9 mouse cellular contexts compared by ENCODE assay signal in genomic region chr15:85867696-85868095, GRCm38 (mm10). TPM values are rescaled to one million over a fixed set of nuclear protein-coding genes. Genes with fewer than 3 reads are reported as not detected.
DNase-seq lines count a peak whose midpoint lies in the region; ATAC-seq and TF ChIP-seq lines count a peak whose summit lies in the region.
"Had no signal": no experiment of that assay in that cellular context is flagged by ENCODE, and none has a peak within 500 bp of the region (broad histone marks: within the 10 kb centered on the region; RNA-seq: fewer than 3 reads in every experiment).

No protein-coding gene starts in this region.

- H3K27ac ChIP-seq in heart, embryonic 12.5 days (ENCODE audit: poor library complexity, severe bottlenecking), result no peak overlapping the region
- H3K27ac ChIP-seq in forebrain, embryonic 11.5 days (ENCODE audit: low read depth, low read length), result no peak overlapping the region
- H3K27ac ChIP-seq in left cerebral cortex, adult 2 months, result no peak overlapping the region

- no peak overlapping the region for H3K4me3 ChIP-seq in heart, embryonic 12.5 days
- no peak overlapping the region for H3K4me3 ChIP-seq in forebrain, embryonic 11.5 days (ENCODE audit: low read depth, low read length)
- H3K4me3 ChIP-seq in left cerebral cortex, adult 2 months, result no peak overlapping the region
- H3K4me3 ChIP-seq: megakaryocyte, embryonic 14.5 days had no signal

- no peaks in the 10 kb centered on the region for H3K9me3 ChIP-seq in heart, embryonic 12.5 days (replicated peaks)
- no peaks in the 10 kb centered on the region for H3K9me3 ChIP-seq in forebrain, embryonic 11.5 days (ENCODE audit: control insufficient read depth, low read length)
- H3K9me3 ChIP-seq: megakaryocyte, embryonic 14.5 days had no signal

- 54% methylated on average over 6 of the region's 6 CpGs for WGBS in heart, embryonic 12.5 days
- WGBS in forebrain, embryonic 11.5 days, result 56% methylated on average over 6 of the region's 6 CpGs

- intact Hi-C loops in left cerebral cortex, adult 2 months (cut with DNase I), result loop anchor here (1.0 to 5.0 kb wide), 3 partner anchors 151 to 270 kb away; no protein-coding TSS in a partner anchor

- peak; percentile 95 for TF ChIP-seq CTCF in left cerebral cortex, adult 2 months (IDR thresholded peaks at IDR 0.05)

- H3K4me1 ChIP-seq in heart, embryonic 12.5 days (replicated peaks), result no peaks in the 10 kb centered on the region
- no peaks in the 10 kb centered on the region for H3K4me1 ChIP-seq in forebrain, embryonic 11.5 days (replicated peaks; ENCODE audit: control insufficient read depth, insufficient read depth, low read length)

- peaks cover 94% of the 10 kb centered on the region for H3K36me3 ChIP-seq in heart, embryonic 12.5 days
- peaks cover 12% of the 10 kb centered on the region; the same call in 1 of the 2 replicates for H3K36me3 ChIP-seq in forebrain, embryonic 11.5 days (ENCODE audit: control insufficient read depth, insufficient read depth, low read length)

- H3K27me3 ChIP-seq in heart, embryonic 12.5 days (replicated peaks), result no peaks in the 10 kb centered on the region
- no peaks in the 10 kb centered on the region for H3K27me3 ChIP-seq in forebrain, embryonic 11.5 days (ENCODE audit: control insufficient read depth, insufficient read depth, low read length)
- H3K27me3 ChIP-seq: megakaryocyte, embryonic 14.5 days had no signal

- ATAC-seq in heart, embryonic 12.5 days (ENCODE audit: insufficient number of reproducible peaks, low FRiP score), result no peak
- no peak for ATAC-seq in forebrain, embryonic 11.5 days (replicated peaks; ENCODE audit: low FRiP score)
- ATAC-seq in megakaryocyte-erythroid progenitor cell, adult 5-6 weeks (replicated peaks; ENCODE audit: low FRiP score, low TSS enrichment, poor library complexity, severe bottlenecking), result peak; percentile 84

- H3K9ac ChIP-seq in heart, embryonic 12.5 days, result no peak overlapping the region
- H3K9ac ChIP-seq in forebrain, embryonic 11.5 days (ENCODE audit: low read length), result no peak overlapping the region

- H3K4me2 ChIP-seq in heart, embryonic 12.5 days, result no peak overlapping the region
- no peak overlapping the region for H3K4me2 ChIP-seq in forebrain, embryonic 11.5 days (ENCODE audit: low read depth, low read length, severe bottlenecking)

- peak; percentile 70 to 86 for DNase-seq in heart, adult 18-20 months
- DNase-seq in c-Kit-positive CD71-negative TER-119-negative erythroid progenitor cells, embryonic 14.5 days (ENCODE audit: low read depth), result peak; percentile 67
- peak; percentile 79 for DNase-seq in forebrain, embryonic 11.5 days (ENCODE audit: low spot score)
- DNase-seq in heart, postnatal 4 days, result peak; percentile 82
- DNase-seq in left cerebral cortex, adult 2 months (ENCODE audit: extremely low spot score in 1 of 2, low spot score in 2 of 2), result peak; percentile 68 to 73
- peak; percentile 51 to 77 for DNase-seq in spleen, postnatal 10 days (ENCODE audit: low spot score in 2 of 2)

RNA-seq across cellular contexts. Expression of gene Gtse1, which starts 8.2 kb away (rescaled TPM):
- total RNA-seq in heart, adult 18-20 months (2021), result under 1 TPM; 0.54 to 0.60 TPM
- polyA plus RNA-seq in heart, embryonic 12.5 days (2016; fragmentation: Nextera tagmentation; extraction: Ambion mirVana), result 31.6 and 32.4 TPM in 2 replicates
- polyA plus RNA-seq in forebrain, embryonic 11.5 days (2014; fragmentation: Nextera tagmentation; extraction: Ambion mirVana), result 60.8 and 62.7 TPM in 2 replicates
- 10 to 100 TPM; 15.2 to 16.9 TPM for total RNA-seq in heart, postnatal 4 days (2021)
- under 1 TPM; 0.25 to 0.33 TPM for total RNA-seq in left cerebral cortex, adult 2 months (2021)
- total RNA-seq in megakaryocyte-erythroid progenitor cell, adult 5-6 weeks (2014; fragmentation: Nextera tagmentation), result 20.8 and 23.9 TPM in 2 replicates
- total RNA-seq in megakaryocyte-erythroid progenitor cell, adult 5-6 weeks (2017), result 10.9 and 23.2 TPM in 2 replicates

RNA-seq across cellular contexts. Expression of gene Trmu, which starts 11.4 kb away (rescaled TPM):
- 10 to 100 TPM; 15.1 to 15.2 TPM for total RNA-seq in heart, adult 18-20 months (2021)
- polyA plus RNA-seq in heart, embryonic 12.5 days (2016; fragmentation: Nextera tagmentation; extraction: Ambion mirVana), result 29.9 and 30.1 TPM in 2 replicates
- 35.7 and 38.6 TPM in 2 replicates for polyA plus RNA-seq in forebrain, embryonic 11.5 days (2014; fragmentation: Nextera tagmentation; extraction: Ambion mirVana)
- 10 to 100 TPM; 27.4 to 29.4 TPM for total RNA-seq in heart, postnatal 4 days (2021)
- 10 to 100 TPM; 29.9 to 33.8 TPM for total RNA-seq in left cerebral cortex, adult 2 months (2021)
- total RNA-seq in megakaryocyte-erythroid progenitor cell, adult 5-6 weeks (2014; fragmentation: Nextera tagmentation), result 48.0 and 76.0 TPM in 2 replicates
- total RNA-seq in megakaryocyte-erythroid progenitor cell, adult 5-6 weeks (2017), result 39.2 and 49.8 TPM in 2 replicates

RNA-seq across cellular contexts. Expression of gene Ttc38, which starts 35.6 kb away (rescaled TPM):
- 10 to 100 TPM; 15.2 to 21.4 TPM for total RNA-seq in heart, adult 18-20 months (2021)
- 3.3 and 3.6 TPM in 2 replicates for polyA plus RNA-seq in heart, embryonic 12.5 days (2016; fragmentation: Nextera tagmentation; extraction: Ambion mirVana)
- 2.5 and 2.8 TPM in 2 replicates for polyA plus RNA-seq in forebrain, embryonic 11.5 days (2014; fragmentation: Nextera tagmentation; extraction: Ambion mirVana)
- 1 to 10 TPM; 5.2 to 5.3 TPM for total RNA-seq in heart, postnatal 4 days (2021)
- 1 to 10 TPM; 5.0 to 5.2 TPM for total RNA-seq in left cerebral cortex, adult 2 months (2021)
- 3.3 and 5.3 TPM in 2 replicates for total RNA-seq in megakaryocyte-erythroid progenitor cell, adult 5-6 weeks (2014; fragmentation: Nextera tagmentation)
- 2.2 and 2.5 TPM in 2 replicates for total RNA-seq in megakaryocyte-erythroid progenitor cell, adult 5-6 weeks (2017)

RNA-seq across cellular contexts. Expression of gene Pkdrej, which starts 46.2 kb away (rescaled TPM):
- total RNA-seq in heart, adult 18-20 months (2021), result 1 to 10 TPM; 3.5 to 4.1 TPM
- 0.14 and 0.19 TPM in 2 replicates for polyA plus RNA-seq in heart, embryonic 12.5 days (2016; fragmentation: Nextera tagmentation; extraction: Ambion mirVana)
- polyA plus RNA-seq in forebrain, embryonic 11.5 days (2014; fragmentation: Nextera tagmentation; extraction: Ambion mirVana), result 0.05 TPM in 1 of 2 replicates, not detected in the other
- total RNA-seq in heart, postnatal 4 days (2021), result 1 to 10 TPM; 2.5 to 2.8 TPM
- 1 to 10 TPM in 1 of 2 experiments, under 1 TPM in 1; 0.82 to 1.2 TPM for total RNA-seq in left cerebral cortex, adult 2 months (2021)
- 0.04 and 0.35 TPM in 2 replicates for total RNA-seq in megakaryocyte-erythroid progenitor cell, adult 5-6 weeks (2014; fragmentation: Nextera tagmentation)
- 0.33 TPM in 1 of 2 replicates, not detected in the other for total RNA-seq in megakaryocyte-erythroid progenitor cell, adult 5-6 weeks (2017)

RNA-seq across cellular contexts. Expression of gene Cdpf1, which starts 56.2 kb away (rescaled TPM):
- total RNA-seq in heart, adult 18-20 months (2021), result 10 to 100 TPM; 32.5 to 33.9 TPM
- 34.4 and 35.7 TPM in 2 replicates for polyA plus RNA-seq in heart, embryonic 12.5 days (2016; fragmentation: Nextera tagmentation; extraction: Ambion mirVana)
- polyA plus RNA-seq in forebrain, embryonic 11.5 days (2014; fragmentation: Nextera tagmentation; extraction: Ambion mirVana), result 20.6 and 20.7 TPM in 2 replicates
- total RNA-seq in heart, postnatal 4 days (2021), result 10 to 100 TPM; 37.9 to 45.1 TPM
- total RNA-seq in left cerebral cortex, adult 2 months (2021), result 10 to 100 TPM; 21.1 to 21.3 TPM
- total RNA-seq in megakaryocyte-erythroid progenitor cell, adult 5-6 weeks (2014; fragmentation: Nextera tagmentation), result 36.1 and 43.8 TPM in 2 replicates
- total RNA-seq in megakaryocyte-erythroid progenitor cell, adult 5-6 weeks (2017), result 13.9 and 29.1 TPM in 2 replicates

Comparison
In these comparisons a context has a peak if more than half of its experiments do, and no peak if none do; other contexts are left out.
1. RNA of gene Gtse1, which starts 8.2 kb away (total RNA-seq): 10.9 to 23.9 TPM in megakaryocyte-erythroid progenitor cell, adult 5-6 weeks and 15.2 to 16.9 TPM in heart, postnatal 4 days; 0.54 to 0.60 TPM in heart, adult 18-20 months and 0.25 to 0.33 TPM in left cerebral cortex, adult 2 months; every median in the first group is over 4 times any median in the second.
2. Peak in every context shown above with its lines, with median percentiles within 50 percentile points of each other: DNase-seq.